Mouse (Mus musculus) left cerebral cortex, adult 9 months (tissue): ENCODE results near the gene Chd5.

Source experiments
- DNase-seq, 2 experiments: peaks; one replicate each; pipeline ENCODE4 v3.0.0; 2022; ENCODE audit warnings: low spot score in 2 of 2

The Chd5 gene

DNA sequence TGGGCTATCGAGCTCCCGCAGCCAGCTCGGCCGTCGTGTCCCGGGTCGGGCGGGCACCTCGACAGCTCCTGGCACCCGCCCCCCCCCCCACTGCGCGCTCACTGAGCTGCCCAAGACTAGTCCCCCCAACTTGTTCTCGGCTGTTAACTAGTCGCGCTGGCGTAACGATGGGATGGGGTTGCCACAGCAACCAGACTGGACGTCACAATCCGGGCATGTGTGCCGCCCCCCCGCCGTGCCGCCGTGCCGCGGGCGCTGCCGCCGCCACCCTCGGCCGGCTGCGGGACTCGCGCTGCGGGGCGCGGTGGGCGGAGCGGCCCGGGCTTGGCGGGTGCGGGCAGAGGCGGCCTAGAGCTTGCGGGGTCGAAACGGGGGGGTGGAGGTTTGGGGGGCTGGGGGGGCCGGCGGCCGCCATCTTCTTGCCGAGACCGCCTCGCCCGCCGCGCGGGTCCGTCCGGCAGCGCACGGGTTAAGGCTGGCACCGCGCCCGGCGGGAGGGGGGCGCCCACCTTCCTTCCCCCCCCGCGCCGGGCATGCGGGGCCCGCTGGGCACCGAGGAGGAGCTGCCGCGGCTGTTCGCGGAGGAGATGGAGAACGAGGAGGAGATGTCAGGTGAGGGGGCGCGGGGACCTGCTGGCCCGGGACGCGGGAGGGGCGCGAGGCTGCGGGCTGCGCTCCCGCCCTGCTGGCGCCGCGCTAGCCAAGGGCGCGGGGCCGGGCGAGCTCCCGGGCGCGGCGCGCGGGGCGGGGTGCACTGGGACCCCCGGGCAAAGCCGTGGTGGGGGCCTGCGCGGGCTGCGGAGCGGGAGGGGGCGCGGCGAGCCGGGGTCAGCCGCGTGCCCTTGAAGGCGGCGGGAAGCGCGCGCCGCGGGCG lies at the start of gene Chd5:
Gene Chd5 (plus strand): TSS at position 233 of the 874 bp plus-strand sequence.
- peak in 1 of 2 experiments; percentile 70 for DNase-seq

DNA sequence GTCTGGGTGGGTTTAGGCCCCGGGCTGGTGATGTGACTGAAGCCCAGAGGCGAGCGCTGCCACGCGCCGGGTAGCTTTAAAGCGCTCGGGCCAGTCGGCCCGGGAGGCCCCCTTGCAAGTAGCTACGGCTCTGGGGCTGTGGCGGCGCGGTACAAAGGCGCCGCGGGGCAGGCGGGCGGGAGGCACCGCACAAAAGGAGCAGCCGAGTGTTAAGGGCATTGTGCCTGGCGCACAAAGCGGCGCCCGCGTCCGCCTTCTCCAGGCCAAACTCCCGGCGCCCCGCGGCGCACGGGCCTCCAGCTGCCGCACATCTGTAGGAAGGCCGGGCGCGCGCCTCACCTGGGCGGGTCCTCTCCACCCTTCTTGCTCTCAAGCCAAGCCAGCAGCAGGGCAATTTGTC lies 48.1 kb upstream of the Chd5 start:
- no peak for DNase-seq

DNA sequence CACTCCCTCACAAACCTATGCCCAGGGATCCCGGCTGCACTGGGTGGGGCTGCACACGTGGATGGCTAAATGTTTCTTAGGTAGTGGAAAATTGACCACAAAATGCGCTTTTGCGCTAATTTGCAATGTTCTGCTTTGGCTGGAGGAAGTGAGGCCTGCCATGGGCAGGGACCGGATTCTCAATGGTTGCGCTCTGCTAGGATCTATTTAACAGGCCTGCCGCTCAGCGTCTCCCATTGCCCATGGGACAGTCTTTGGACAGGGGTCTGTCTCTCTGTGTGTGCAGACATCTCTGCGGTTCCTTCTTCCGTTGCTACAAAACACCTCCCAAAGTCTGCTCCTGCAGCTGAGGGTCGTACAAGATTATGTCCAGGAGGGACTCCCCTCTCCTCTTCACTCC lies 47.5 kb upstream of the Chd5 start:
- DNase-seq, result no peak

DNA sequence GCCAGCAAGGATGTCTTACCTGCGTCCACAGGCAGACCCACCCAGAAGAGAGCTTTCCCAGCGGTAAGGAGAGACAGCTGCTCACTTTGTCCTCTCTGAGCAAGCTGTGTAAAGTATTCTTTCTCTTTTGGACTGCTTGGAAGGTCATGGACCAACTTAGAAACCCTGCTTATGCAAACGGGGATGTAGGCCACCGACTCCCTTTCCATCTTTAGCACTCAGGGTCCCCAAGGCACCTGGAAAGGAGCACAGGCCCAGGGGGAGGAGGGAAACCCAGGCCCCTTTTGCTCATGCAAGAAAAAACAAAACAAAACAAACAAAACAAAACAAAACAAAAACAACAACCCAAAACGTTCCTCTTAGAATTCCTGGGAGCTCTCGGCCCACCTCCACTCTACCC lies 46.9 kb upstream of the Chd5 start, which contains the start of gene Hes3:
Gene Hes3 (minus strand): TSS at position 101 of the 400 bp plus-strand sequence.
- DNase-seq, result no peak

DNA sequence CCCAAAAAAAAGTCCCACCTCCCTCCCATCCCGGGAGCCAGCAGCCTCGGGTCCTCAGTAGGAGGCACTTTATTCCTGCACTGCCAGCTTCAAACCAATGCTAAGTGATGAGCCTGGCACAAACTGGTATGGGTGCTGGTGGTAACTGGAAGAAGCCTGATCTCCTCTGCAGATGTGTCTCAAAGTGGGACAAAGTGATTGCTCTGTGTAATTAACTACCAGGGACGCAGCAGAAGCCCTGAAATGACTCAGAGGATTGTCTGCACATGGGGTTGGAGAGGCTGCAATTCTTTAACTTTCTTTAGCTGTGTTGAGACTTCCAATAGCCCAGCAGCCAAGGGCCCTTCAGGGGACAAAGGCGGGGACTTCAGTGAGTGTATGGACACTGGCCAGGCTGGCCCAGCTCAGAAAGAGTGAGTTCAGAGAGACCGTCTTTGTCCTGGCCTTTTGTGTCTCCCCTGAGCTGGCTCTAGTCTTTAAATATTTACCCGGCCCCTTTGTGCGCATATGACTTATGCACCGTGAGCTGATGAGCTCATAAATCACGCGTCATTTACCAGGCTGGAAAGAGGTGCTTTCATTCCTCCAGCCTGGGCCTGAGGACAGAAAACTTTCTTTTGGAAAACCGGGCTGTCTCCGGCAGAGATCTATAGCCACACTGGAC lies 46.2 kb upstream of the Chd5 start:
- no peak for DNase-seq

DNA sequence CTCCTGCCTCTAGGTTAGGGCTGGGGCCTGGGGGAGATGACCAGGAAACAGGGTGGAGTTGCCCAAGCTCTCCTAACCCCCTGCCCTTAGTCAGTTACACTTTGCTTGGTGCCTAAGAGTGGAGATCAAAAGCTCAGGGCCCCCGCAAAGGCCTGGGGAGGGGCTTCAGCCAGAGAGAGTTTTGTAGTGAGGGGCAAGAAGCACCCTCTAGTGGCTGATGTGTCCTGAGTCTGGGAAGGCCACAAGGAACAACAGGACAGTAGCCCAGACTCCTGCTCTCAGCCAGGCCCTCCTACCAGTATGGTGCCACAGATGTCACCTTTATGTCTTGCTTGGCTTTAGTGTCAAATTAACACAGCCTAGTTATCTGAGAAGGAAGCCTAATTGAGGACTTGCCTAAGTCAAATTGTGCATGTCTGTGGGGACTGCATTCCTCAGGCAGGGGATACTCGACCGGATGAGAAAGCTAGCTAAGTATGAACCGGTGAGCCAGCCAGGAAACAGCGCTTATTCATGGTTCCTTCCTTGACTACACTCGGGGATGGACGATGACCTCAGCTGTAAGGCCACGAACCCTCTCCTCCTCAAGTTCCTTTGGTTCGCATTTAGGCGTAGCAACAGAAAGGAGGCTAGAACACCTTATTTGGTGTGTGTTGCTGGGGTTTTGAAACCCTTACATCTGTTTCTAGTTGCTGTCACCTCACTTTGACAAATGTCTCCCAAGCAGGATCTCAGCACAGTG lies 44.1 kb upstream of the Chd5 start:
- DNase-seq, result no peak

DNA sequence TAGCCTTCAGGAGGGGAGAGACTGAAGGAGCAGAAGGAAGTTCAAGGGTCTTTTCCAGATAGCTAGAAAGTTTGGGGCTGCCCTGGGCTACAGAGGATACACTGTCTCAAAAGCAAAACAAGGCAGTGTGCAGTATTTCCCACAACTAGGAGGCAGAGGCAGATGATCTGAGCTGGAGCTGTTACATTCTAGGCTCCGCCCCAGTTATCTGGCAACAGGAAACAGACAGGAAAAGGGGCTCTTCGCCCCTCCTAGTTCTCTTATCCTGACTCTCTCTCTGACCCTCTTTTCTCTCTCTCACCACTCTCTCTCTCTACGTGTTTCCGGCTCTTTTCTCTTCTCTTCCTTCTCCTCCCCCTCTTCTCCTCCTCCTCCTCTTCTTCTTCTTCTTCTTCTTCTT lies 42.5 kb upstream of the Chd5 start:
- DNase-seq, result no peak

DNA sequence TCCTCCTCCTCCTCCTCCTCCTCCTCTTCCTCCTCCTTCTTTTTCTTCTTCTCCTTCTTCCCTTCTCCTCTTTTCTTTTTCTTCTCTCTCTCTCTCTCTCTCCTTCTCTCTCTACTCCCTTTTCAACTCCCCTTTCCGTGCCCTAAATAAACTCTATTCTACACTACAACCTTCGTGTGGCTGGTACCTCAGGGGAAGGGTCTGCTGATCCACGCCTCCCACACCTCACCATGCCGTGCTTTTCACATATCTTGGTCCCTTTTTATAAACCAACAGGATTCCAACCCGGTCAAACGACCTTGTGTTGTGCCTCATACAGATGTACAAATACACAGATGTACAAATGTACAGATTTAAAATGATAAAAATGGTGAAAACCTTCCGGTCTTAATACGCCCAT lies 42.1 kb upstream of the Chd5 start:
- DNase-seq, result no peak

DNA sequence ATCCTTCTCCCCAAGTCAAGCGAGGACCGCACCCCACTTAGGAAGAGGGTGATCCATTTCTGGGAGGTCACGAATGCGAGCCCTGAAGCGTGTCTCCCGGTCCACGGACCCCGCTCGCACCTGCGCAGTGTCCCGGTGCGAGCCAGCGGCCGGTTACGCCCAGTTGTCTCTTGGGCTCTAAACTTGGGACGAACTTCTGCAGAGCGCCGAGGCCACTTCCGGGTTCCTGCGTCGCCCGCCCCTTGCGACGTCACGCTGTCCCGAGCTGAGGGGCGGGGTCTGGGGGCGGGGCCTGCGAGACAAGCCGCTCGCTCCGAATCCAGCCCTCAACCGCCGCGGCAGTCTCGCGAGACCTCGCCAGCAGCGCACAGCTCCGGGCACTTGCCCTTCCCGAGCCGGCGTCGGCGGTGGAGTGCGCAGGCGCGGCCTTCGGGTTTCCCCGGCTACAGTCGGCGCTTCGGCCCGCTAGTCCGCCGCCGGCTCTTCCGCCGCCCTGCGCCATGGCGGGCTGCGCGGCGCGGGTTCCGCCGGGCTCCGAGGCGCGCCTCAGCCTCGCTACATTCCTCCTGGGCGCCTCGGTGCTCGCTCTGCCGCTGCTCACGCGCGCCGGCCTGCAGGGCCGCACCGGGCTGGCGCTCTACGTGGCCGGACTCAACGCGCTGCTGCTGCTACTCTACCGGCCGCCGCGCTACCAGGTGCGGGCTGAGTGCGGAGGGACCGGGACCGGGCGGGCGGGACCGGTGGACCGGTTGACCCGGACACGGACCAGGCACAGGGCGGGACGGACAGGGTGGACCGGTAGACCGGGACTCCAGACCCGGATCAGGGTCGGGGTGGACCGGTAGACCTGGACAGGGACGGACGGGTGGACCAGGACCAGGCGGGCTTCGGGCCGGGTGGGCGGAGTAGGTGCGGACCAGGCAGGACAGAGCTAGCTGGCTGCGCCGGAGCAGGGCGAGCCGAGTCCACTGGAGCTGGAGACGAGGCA lies 41.3 kb upstream of the Chd5 start, which contains the start of gene Icmt:
Gene Icmt (plus strand): TSS at position 354 of the 988 bp plus-strand sequence.
- peak; percentile 93 to 98 for DNase-seq

DNA sequence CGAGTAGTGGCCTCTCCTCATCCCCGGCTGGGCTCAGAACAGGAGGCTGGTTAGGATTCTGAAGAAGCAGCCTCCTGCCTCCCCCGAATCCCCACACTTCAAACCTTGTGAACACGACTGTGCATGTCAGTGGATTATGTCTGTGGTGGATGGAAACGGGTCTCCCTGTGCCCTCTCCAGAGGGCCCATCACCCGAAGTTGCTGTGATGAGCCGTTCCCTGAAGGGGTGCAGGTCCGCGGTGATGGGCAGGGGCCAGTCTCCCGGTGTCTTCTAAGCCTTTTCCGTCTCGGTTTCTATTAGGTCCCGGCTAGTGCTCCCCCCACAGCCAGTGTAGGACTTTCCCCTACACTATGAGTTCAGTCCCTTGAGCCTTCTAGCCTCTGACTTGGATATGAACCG lies 39.6 kb upstream of the Chd5 start:
- no peak for DNase-seq

DNA sequence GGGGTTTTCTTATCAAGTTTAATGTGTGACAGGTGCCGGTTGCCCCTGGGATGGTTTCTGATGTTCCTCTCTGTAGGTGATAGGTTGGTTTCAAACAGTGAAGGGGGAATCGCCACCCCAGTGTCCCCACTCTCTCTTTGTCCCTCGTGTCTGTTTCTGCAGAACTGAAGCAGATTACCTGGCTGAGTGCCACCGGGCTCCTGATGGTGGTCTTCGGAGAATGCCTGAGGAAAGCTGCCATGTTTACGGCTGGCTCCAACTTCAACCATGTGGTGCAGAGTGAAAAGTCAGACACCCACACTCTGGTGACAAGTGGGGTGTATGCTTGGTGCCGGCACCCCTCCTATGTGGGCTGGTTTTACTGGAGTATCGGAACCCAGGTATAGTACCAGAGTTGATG lies 38.1 kb upstream of the Chd5 start:
- no peak for DNase-seq

DNA sequence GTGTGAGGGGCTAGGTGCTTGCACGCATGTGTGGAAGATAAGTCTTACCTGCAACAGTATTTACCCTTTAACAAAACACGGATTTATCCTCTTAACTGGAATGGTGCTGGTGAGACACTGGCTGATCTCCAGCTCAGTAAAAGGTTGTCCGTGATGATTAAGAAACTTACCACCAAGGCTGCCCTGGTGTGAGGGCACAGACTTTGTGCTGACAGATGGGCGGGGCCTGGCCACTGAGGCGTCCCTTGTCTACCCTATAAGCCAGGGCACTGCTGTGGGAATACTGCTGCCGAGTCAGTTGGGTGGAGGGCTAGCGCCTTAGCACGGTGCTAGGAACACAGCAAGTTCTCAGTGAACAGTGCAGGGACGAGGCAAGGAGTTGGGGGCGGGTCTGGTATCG lies 36.4 kb upstream of the Chd5 start:
- no peak for DNase-seq

DNA sequence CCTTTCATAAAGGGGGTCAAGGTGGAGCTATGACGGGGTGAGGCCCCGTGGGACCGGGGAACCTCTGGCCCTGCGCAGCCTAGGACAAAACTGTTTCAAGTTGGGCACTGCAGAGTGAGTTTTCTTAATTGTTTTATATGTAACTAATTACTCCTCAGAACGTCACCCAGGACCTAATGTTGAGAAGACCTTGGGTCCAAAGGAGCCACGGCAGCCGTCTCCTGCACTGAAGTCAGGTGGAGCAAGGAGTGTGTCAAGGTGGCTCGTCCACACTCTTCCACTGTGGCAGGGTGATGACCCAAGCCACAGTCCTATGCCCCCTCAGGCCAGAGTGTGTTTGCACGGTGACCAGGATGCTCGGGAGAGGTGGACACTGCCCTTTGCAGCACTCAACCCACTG lies 35.3 kb upstream of the Chd5 start:
- DNase-seq, result no peak

DNA sequence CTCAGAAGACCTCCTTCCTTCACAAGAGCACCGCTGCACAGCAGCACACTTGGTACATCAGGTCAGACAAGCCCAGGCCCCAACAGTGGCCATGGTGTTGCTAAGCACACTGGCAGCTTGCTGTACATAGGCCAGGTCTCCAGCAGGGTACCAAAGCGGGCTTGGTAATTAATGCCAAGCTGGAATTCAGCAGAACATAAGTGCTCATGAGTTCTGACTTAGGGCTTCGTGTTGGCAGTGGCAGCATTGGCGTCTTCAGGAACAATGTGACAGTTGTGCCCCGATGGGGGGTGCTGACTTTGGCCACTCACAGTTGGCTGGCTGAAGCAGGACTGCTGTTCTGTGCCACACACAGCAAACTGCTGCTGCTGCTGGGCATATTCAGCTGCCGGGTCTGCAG lies 33.8 kb upstream of the Chd5 start:
- no peak for DNase-seq

DNA sequence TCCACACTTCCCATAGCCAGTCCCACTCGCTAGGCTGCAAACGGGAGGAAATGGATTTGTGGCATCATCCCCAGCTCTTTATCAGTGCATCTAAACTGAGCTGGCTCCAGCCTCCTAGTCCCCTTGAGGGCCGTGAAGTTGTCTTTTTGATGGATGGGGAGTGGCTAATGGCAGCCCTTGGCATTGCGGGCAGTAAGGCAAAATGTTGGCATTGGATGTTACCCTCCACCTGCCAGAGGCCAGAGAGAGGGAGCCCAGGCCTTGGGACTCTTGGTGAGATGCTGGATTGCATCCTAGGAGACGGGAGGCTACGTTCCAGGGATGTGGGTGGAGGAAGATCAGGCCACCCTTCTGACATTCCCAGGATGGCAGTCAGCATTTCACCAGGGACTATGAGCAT lies 32.5 kb upstream of the Chd5 start:
- no peak for DNase-seq

DNA sequence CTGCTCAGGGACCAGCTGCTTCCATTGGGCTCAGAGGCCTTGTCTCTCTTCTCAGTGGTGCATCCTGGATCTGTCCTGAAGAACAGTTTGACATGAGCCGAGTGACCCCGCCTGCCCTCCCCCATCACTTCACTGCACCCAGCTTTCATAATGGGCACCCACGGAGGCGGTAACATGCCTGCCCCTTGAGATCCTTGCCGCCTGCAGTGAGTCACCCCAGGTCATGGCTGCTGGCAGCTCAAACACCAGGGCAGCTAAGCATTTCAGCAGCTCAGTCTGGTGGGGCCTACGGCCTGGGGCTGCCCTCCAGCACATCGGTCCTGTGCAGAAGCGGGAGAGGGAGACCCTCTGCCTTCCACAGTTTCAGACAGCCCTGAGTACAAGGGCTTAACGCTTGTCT lies 30.9 kb upstream of the Chd5 start:
- DNase-seq, result no peak

DNA sequence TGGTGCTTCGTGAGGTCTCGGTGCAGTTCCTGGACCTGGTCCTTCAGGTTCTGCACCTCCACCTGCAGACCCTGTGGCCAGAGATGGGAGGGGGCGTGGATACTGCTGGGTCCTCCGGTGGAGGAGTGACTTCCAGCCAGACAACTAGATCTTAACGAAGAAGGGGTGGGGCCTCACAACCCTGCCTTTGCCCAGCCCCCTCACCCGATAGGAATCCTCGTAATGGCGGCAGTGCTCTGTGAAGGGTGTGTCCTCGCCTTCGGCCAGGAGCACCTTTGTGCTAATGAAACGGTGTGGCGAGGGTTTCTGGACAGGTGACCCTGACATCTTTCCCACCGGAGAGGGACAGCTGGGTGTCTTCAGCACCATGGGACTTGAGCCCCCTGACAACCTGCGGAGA lies 26.3 kb upstream of the Chd5 start:
- DNase-seq, result no peak

DNA sequence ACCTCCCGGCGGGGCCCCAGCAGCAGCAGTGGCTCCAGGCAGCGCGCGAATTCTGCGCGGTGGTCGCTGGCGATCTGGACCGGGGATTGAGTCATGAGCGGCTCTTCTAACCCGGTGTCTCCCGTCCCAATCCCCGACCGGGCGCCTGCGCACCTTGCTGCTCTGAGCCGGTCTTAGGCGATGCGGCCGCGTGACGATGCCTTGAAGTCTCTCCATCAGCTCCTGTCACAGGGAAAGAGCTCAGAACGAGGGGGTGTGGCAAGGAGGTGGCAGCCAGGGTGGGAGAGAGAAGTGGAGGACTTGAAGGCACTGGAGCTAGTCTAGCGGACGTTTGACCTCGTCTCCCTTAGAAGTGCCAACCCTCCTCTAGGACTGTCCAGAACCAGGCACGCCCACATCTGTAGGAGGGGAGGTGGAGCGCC lies 25.2 kb upstream of the Chd5 start:
- no peak for DNase-seq

DNA sequence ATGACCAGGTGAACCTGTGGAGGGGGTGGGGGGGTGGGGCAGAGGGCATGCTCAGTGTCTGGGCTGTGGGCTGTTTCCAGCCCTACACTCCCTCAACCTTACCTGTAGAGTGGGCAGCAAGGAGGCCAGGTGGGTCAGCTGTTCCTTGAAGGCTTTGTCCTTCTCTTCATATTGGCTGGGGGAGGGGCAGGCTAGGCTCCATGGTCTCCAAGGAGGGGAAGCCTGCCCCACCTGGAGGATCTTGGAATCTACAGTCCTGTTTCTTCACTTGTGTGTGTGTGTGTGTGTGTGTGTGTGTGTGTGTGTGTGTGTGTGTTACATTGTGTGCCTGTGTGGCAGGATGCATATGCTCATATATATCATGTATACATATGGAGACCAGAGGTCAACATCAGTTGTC lies 24.5 kb upstream of the Chd5 start:
- DNase-seq, result no peak

DNA sequence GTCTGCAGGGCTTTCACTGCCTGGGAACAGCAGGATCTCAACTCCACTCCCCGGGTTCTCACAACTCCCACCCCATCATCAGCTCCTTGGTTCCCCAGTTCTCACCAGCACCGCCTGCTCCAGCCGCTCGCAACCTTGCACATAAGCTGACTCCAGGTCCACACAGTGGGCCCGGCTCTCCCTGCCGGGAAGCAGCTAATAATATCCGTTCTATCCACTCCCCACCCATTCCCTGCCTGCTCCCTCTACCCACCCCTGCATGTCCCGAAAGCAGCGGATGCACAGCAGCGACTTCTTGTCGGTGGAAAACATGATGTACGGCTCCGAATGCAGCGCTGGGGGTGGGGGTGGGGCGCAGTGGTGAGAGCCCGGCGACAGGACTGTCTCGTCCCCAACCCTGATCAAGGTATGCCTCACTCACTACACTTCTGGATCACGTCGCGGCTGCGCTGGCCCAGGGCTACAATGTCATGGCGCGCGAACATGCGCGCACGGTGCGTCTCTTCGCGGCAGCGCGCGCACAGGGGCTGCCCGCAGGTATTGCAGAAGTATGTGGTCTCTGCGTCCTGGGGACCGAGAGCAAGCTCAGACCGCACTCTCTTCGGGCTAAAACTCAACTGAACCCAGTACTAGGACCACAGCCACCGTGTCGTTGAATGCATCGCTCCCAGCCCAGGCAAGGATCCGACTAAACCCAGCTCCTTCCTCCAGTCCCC lies 22.8 kb upstream of the Chd5 start:
- no peak for DNase-seq

DNA sequence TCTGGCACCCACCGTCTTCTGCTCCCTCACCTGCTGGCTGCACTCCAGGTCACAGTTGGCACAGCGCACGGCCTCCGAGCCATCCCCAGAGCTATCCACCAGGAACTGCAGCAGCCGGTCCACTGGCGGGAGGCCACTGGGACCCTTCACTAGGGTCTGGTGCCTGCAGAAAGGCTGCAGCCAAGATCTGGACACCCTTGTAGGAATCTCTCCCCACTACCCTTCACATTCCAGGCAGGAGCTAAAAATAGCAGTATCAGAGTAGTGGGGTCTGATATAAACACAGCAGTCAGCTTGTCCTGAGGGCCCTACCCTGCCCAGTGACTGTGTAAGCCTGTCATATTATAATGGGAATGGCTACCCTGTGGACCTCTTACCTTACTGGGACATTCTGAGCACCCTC lies 20.8 kb upstream of the Chd5 start:
- no peak for DNase-seq
